Mouse (Mus musculus) liver, adult 2 months (tissue): ENCODE measurements around the gene Inpp5f.

Source experiments
- CTCF ChIP-seq: fragments of 200-500 bp; IDR thresholded peaks from 2 replicates; pipeline ENCODE4 v1.5.1; 2011; ENCODE audit warnings: low read depth, low read length, control low read depth
- POLR2A ChIP-seq: fragments of 200-500 bp; IDR thresholded peaks from 2 replicates; pipeline ENCODE4 v1.6.1; 2011; ENCODE audit warnings: low read length, control low read depth; ENCODE audit not compliant: insufficient read depth; ENCODE audit errors: extremely low read depth

DNA sequence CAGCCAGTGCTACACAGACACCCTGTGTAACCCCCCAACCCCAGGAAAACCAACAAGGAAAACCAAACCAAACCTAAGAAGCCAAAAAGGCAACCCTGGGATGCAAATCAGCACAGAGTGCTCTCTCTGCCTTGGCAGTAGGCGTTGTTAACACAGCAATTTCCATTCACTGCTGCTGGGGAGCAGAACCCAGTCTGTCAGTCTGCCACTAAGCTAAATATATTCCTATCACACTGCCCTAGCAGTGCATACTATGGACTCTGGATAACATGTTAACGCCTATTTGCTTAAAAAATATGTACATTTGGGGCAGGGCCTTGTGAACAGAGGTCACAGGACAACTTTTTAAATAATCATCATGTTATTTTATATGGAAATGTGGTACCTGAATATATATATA is 120.5 kb downstream of the Inpp5f start:
- TF ChIP-seq CTCF, result no peak
- no peak for TF ChIP-seq POLR2A
